Mouse (Mus musculus) hindbrain, postnatal 0 days (tissue): Measurements from ENCODE around the gene Trem3. TPM values are rescaled to one million over a fixed set of nuclear protein-coding genes. Genes with fewer than 3 reads are reported as not detected.

Experiments used
- ATAC-seq: fragments of 200-750 bp; cut with Nextera tagmentation; 2 replicates; pipeline ENCODE4 v1.8.0; 2017; ENCODE audit warnings: mild to moderate bottlenecking, moderate TSS enrichment, moderate library complexity
- DNase-seq: peaks from one replicate; pipeline ENCODE4 v3.0.0-alpha.2; 2015; ENCODE audit warnings: low spot score
- H3K27ac ChIP-seq: fragments of 300-500 bp; sonication (generic); 2 replicates; pipeline ENCODE4 v1.5.1; 2014; ENCODE audit warnings: mild to moderate bottlenecking
- H3K27me3 ChIP-seq: fragments of 300-500 bp; sonication (generic); 2 replicates; pipeline ENCODE4 v1.6.1; 2014; ENCODE audit warnings: low read length, mixed read lengths; ENCODE audit not compliant: insufficient read depth
- H3K36me3 ChIP-seq: fragments of 300-500 bp; sonication (generic); 2 replicates; pipeline ENCODE4 v1.6.1; 2014; ENCODE audit warnings: low read length, mixed read lengths; ENCODE audit not compliant: insufficient read depth
- H3K4me1 ChIP-seq: fragments of 300-500 bp; sonication (generic); 2 replicates; pipeline ENCODE4 v1.6.1; 2014; ENCODE audit warnings: antibody characterized with exemption, low read length, mixed read lengths; ENCODE audit not compliant: insufficient read depth
- H3K4me2 ChIP-seq: fragments of 300-500 bp; sonication (generic); 2 replicates; pipeline ENCODE4 v1.6.1; 2014; ENCODE audit warnings: low read depth, mild to moderate bottlenecking, low read length, moderate library complexity, mixed read lengths
- H3K4me3 ChIP-seq: fragments of 300-500 bp; sonication (generic); 2 replicates; pipeline ENCODE4 v1.5.1; 2014; ENCODE audit warnings: low read length
- H3K9ac ChIP-seq: fragments of 300-500 bp; sonication (generic); replicated peaks from 2 replicates; pipeline ENCODE4 v1.6.1; 2014; ENCODE audit warnings: mild to moderate bottlenecking, low read length, moderate library complexity, mixed read lengths
- H3K9me3 ChIP-seq: fragments of 300-500 bp; sonication (generic); 2 replicates; pipeline ENCODE4 v1.6.1; 2016; ENCODE audit warnings: low read length, mixed read lengths
- CTCF ChIP-seq: IDR thresholded peaks from 2 replicates; pipeline ENCODE4 v1.5.1; 2016; ENCODE audit warnings: antibody characterized with exemption, control low read depth, low read depth
- WGBS: fragments of 180-500 bp; shearing (Covaris S2); extraction: QIAGEN DNeasy Blood & Tissue Kit; methylation state at CpG from one replicate; pipeline ENCODE4 v1.1.7; 2014; 5-methylcytosine and 5-hydroxymethylcytosine counted together
- polyA plus RNA-seq: library from polyadenylated mRNA; unstranded; fragments of >200 nt; fragmentation: Nextera tagmentation; extraction: Ambion mirVana; gene quantifications from 2 replicates; pipeline ENCODE4 v1.2.1, GENCODE M21; 2015
- total RNA-seq: library from RNA; depleted of rRNA; stranded (reverse); fragments of >200 nt; gene quantifications from 2 replicates; pipeline ENCODE4 v1.2.3, GENCODE M21; 2014

Trem3 gene
- total and polyA plus RNA-seq, 2 experiments from 2014 or later, result not detected

- no peak for TF ChIP-seq CTCF
- H3K9ac ChIP-seq, result no peak overlapping the region
- H3K4me1 ChIP-seq, result no peaks in the 10 kb centered on the region
- H3K36me3 ChIP-seq, result no peaks in the 10 kb centered on the region
- H3K9me3 ChIP-seq, result peaks cover 9% of the 10 kb centered on the region; the same call in 1 of the 2 replicates
- ATAC-seq (no peak), DNase-seq (no peak)
- no peaks in the 10 kb centered on the region for H3K27me3 ChIP-seq
- H3K27ac ChIP-seq, result no peak overlapping the region
- no peak overlapping the region for H3K4me3 ChIP-seq
- no peak overlapping the region for H3K4me2 ChIP-seq
Measured at GRCm38 (mm10) chr17:48256575-48256974, 9.0 kb downstream of the Trem3 start.

DNA sequence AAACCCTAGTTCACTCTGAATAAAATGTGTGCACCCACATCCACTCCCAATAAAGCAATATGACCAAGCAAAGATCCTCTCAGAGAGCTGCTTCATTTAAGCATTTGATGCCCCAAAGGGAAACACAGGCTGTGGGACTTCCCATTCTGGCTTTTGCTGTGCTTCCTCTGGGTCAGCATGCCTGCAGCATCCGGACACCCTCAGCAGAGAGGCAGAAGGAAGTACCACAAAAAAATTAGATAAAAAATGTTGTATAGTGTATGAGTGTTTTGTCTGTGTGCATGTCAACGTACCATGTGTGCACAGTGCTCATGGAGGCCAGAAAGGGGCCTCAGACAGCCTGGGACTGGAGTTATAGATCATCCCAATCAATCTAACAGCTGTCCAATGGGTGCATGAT, 14.3 kb downstream of the Trem3 start:
- no peaks in the 10 kb centered on the region for H3K36me3 ChIP-seq
- no peak overlapping the region for H3K4me3 ChIP-seq
- no peak overlapping the region for H3K9ac ChIP-seq
- H3K4me1 ChIP-seq, result no peaks in the 10 kb centered on the region
- peaks cover 9% of the 10 kb centered on the region; the same call in 1 of the 2 replicates for H3K9me3 ChIP-seq
- no peak overlapping the region for H3K4me2 ChIP-seq
- H3K27me3 ChIP-seq, result no peaks in the 10 kb centered on the region
- no peak for ATAC-seq
- no peak for DNase-seq
- WGBS, result 83% methylated on average over 2 of the region's 2 CpGs
- no peak overlapping the region for H3K27ac ChIP-seq
- TF ChIP-seq CTCF, result no peak

DNA sequence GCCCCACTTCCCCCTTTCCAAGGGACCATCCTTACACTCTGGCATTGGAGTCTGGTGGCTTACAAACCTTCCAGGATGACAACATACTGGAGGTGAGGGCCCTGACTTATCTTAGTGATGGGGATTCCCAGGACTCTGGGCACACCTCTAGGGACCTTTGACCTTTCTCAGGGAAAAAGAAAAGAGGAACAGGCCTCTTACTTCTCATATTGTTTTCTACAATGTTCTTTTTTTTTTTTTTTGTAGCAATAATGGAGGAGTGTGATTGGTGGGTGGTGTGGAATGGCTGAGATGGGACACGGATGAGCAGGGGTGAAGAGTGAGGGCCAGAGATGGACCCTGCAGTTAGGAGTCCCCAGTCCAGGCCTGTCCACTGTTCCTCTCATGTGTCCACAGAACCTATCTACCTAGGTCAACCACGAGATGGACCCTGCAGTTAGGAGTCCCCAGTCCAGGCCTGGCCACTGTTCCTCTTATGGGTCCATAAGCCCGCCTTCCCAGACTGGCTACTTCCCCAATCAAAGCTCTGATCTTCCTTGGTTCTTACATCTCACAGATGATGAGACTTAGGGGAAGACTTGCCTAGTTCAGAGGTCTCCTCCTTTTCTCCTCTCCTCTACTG, 16.3 kb downstream of the Trem3 start, which contains the start of gene Treml4:
Gene Treml4 (plus strand): TSS at position 555 of the 622 bp plus-strand sequence.
- no peak for TF ChIP-seq CTCF
- Histone ChIP-seq H3K36me3 (no peaks in the 10 kb centered on the region), H3K4me3 (no peak within 1 kb of the TSS), H3K9me3 (peaks cover 8% of the 10 kb centered on the region; the same call in 1 of the 2 replicates), H3K4me2 (no peak within 1 kb of the TSS), H3K9ac (no peak within 1 kb of the TSS), H3K27ac (no peak within 1 kb of the TSS), H3K27me3 (no peaks in the 10 kb centered on the region), H3K4me1 (no peaks in the 10 kb centered on the region)
- WGBS, result 86% methylated on average over 3 of the region's 3 CpGs
- ATAC-seq (no peak), DNase-seq (no peak)

DNA sequence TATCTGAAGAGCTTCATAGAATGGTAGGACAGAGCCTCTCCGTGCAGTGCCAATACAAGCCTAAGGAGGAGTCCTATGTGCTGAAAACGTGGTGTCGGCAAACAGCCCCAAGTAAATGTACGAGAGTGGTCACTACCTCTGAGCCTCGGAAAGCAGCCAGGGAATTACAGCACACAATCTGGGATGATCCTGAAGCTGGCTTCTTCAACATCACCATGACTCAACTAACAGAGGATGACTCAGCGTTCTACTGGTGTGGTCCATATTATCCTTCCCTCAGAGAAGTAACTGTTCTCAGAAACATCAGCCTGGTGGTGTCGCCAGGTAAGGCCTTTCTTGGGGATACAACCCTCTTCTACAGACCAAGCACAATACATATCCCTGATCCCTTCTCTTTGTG, 17.1 kb downstream of the Trem3 start:
- Histone ChIP-seq H3K27me3 (no peaks in the 10 kb centered on the region), H3K4me3 (no peak overlapping the region), H3K4me1 (no peaks in the 10 kb centered on the region), H3K36me3 (no peaks in the 10 kb centered on the region), H3K4me2 (no peak overlapping the region), H3K27ac (no peak overlapping the region), H3K9ac (no peak overlapping the region), H3K9me3 (0 out of 2 replicates have a peak, but pooled peaks cover 4% of the 10 kb centered on the region)
- ATAC-seq (no peak), DNase-seq (no peak)
- 94% methylated on average over 7 of the region's 7 CpGs for WGBS
- no peak for TF ChIP-seq CTCF

- WGBS, result 13% methylated on average over 2 of the region's 2 CpGs
Measured at GRCm38 (mm10) chr17:48266138-48266537, 18.6 kb downstream of the Trem3 start.

DNA sequence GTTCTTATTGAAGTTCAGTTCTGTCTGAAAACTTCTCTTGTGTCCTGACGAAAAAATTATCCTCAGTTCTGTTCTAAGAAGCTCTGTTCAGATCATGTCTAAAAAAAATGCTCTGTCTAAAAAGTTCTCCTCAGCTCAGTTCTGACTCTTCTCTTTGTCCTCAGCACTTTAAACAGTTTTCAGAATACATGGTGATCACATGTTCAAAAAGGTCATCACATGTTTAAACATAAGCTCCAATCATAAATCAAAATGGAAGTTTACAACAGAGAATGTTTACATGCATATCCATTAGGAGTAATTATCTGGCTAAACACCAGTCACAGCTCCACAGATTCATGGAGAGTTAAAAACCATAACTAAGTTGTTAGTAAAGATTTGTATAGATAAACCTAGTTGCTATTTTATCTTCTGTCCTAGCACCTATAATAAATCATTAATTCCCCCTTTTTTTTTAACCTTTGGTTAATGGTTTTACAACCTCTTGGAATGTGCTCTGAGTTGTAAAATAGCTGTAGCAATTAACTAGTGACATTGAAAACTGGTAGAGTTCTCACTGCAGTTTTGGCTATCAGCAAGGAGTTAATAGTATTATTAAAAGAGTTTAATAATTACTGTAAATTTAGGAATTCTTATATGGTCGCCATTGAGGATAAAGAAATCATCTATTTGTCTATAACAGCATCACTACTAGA, 19.2 kb downstream of the Trem3 start:
- no peak for TF ChIP-seq CTCF
- H3K4me1 ChIP-seq, result no peaks in the 10 kb centered on the region
- H3K9me3 ChIP-seq, result no peaks in the 10 kb centered on the region
- H3K4me2 ChIP-seq, result no peak overlapping the region
- no peak for ATAC-seq
- H3K27ac ChIP-seq, result no peak overlapping the region
- no peaks in the 10 kb centered on the region for H3K27me3 ChIP-seq
- H3K4me3 ChIP-seq, result no peak overlapping the region
- WGBS, result 44% methylated on average over 2 of the region's 2 CpGs
- H3K9ac ChIP-seq, result no peak overlapping the region
- no peak for DNase-seq
- H3K36me3 ChIP-seq, result no peaks in the 10 kb centered on the region

More at GRCm38 (mm10) chr17:48266138-48266537, 18.6 kb downstream of the Trem3 start:
- H3K9ac ChIP-seq, result no peak overlapping the region
- ATAC-seq, result no peak
- no peaks in the 10 kb centered on the region for H3K4me1 ChIP-seq
- H3K4me2 ChIP-seq, result no peak overlapping the region
- TF ChIP-seq CTCF, result no peak
- no peak overlapping the region for H3K4me3 ChIP-seq
- no peak overlapping the region for H3K27ac ChIP-seq
- no peaks in the 10 kb centered on the region for H3K36me3 ChIP-seq
- DNase-seq, result no peak
- no peaks in the 10 kb centered on the region for H3K27me3 ChIP-seq
- no peaks in the 10 kb centered on the region for H3K9me3 ChIP-seq

- 93% methylated on average over 1 of the region's 1 CpGs for WGBS
- no peak for TF ChIP-seq CTCF
- no peak for ATAC-seq
Measured at GRCm38 (mm10) chr17:48267591-48267990, 20.0 kb downstream of the Trem3 start.

More at GRCm38 (mm10) chr17:48267591-48267990, 20.0 kb downstream of the Trem3 start:
- H3K4me2 ChIP-seq, result no peak overlapping the region
- no peak overlapping the region for H3K9ac ChIP-seq
- H3K27me3 ChIP-seq, result no peaks in the 10 kb centered on the region
- H3K9me3 ChIP-seq, result no peaks in the 10 kb centered on the region
- no peak overlapping the region for H3K4me3 ChIP-seq
- DNase-seq, result no peak
- H3K4me1 ChIP-seq, result no peaks in the 10 kb centered on the region
- H3K27ac ChIP-seq, result no peak overlapping the region
- no peaks in the 10 kb centered on the region for H3K36me3 ChIP-seq
